Mouse (Mus musculus) heart, embryonic 14.5 days (tissue): ENCODE measurements around the gene Cdk5rap2. TPM values are rescaled to one million over a fixed set of nuclear protein-coding genes. Genes with fewer than 3 reads are reported as not detected.
A peak's percentile ranks its signal among the peaks of the same experiment; 100 is the strongest.

ENCODE experiments used
- ATAC-seq: fragments of 200-750 bp; cut with Nextera tagmentation; 2 replicates; pipeline ENCODE4 v1.8.0; 2017; ENCODE audit warnings: low read depth, moderate TSS enrichment; ENCODE audit not compliant: insufficient number of reproducible peaks, insufficient read depth, low FRiP score
- H3K27ac ChIP-seq, 2 experiments: fragments of 200-500 bp in 1 of 2; fragments of 300-500 bp in 1 of 2; sonication (generic) in 1 of 2; replicated peaks in 1 of 2; 2 replicates each; pipeline ENCODE4 v1.5.1; 2012 to 2014; ENCODE audit warnings: low read depth in 2 of 2, low read length in 2 of 2, control low read depth in 1 of 2, mild to moderate bottlenecking in 1 of 2, mixed read lengths in 1 of 2; ENCODE audit not compliant: control insufficient read depth in 1 of 2, insufficient read depth in 1 of 2
- H3K27me3 ChIP-seq: fragments of 300-500 bp; sonication (generic); 2 replicates; pipeline ENCODE4 v1.6.1; 2014; ENCODE audit warnings: mild to moderate bottlenecking, low read length, control low read depth; ENCODE audit not compliant: control insufficient read depth, insufficient read depth
- H3K36me3 ChIP-seq: fragments of 300-500 bp; sonication (generic); 2 replicates; pipeline ENCODE4 v1.6.1; 2014; ENCODE audit warnings: mild to moderate bottlenecking, control low read depth, low read length, mixed read lengths; ENCODE audit not compliant: control insufficient read depth, insufficient read depth
- H3K4me1 ChIP-seq, 2 experiments: fragments of 200-500 bp in 1 of 2; fragments of 300-500 bp in 1 of 2; sonication (generic) in 1 of 2; 2 replicates each; pipeline ENCODE4 v1.6.1; 2012 to 2014; ENCODE audit warnings: low read length in 2 of 2, control low read depth in 1 of 2, mixed read lengths in 1 of 2; ENCODE audit not compliant: control insufficient read depth in 2 of 2, insufficient read depth in 2 of 2
- H3K4me2 ChIP-seq: fragments of 300-500 bp; sonication (generic); 2 replicates; pipeline ENCODE4 v1.6.1; 2014; ENCODE audit warnings: mild to moderate bottlenecking, low read length
- H3K4me3 ChIP-seq, 2 experiments: fragments of 200-500 bp in 1 of 2; fragments of 300-500 bp in 1 of 2; sonication (generic) in 1 of 2; 2 replicates each; pipeline ENCODE4 v1.5.1; 2012 to 2014; ENCODE audit warnings: low read length in 2 of 2, mild to moderate bottlenecking in 2 of 2, control low read depth in 1 of 2, low read depth in 1 of 2, moderate library complexity in 1 of 2; ENCODE audit not compliant: control insufficient read depth in 1 of 2, insufficient read depth in 1 of 2
- H3K9ac ChIP-seq: fragments of 300-500 bp; sonication (generic); 2 replicates; pipeline ENCODE4 v1.6.1; 2014; ENCODE audit warnings: mild to moderate bottlenecking, low read length
- H3K9me3 ChIP-seq: fragments of 300-500 bp; sonication (generic); 2 replicates; pipeline ENCODE4 v1.6.1; 2016; ENCODE audit warnings: low read length, control low read depth; ENCODE audit not compliant: control insufficient read depth
- WGBS: fragments of 180-500 bp; shearing (Covaris S2); extraction: QIAGEN DNeasy Blood & Tissue Kit; methylation state at CpG from one replicate; pipeline ENCODE4 v1.1.7; 2014; 5-methylcytosine and 5-hydroxymethylcytosine counted together
- polyA plus RNA-seq: library from polyadenylated mRNA; unstranded; fragments of >200 nt; fragmentation: Nextera tagmentation; extraction: Ambion mirVana; gene quantifications from 2 replicates; pipeline ENCODE4 v1.2.1, GENCODE M21; 2014

The Cdk5rap2 gene
- polyA plus RNA-seq, 1 experiment from 2014 or later = 9.6 TPM

GRCm38 (mm10) chr4:70353656-70354055 is 56.6 kb downstream of the Cdk5rap2 start:
- Histone ChIP-seq H3K4me1 (no peaks in the 10 kb centered on the region), H3K9me3 (no peaks in the 10 kb centered on the region), H3K27me3 (no peaks in the 10 kb centered on the region), H3K4me3 (no peak overlapping the region), H3K4me2 (no peak overlapping the region), H3K27ac (no peak overlapping the region), H3K36me3 (peaks cover 55% of the 10 kb centered on the region), H3K9ac (no peak overlapping the region)
- no peak for ATAC-seq
- WGBS = 83% methylated on average over 3 of the region's 3 CpGs

DNA sequence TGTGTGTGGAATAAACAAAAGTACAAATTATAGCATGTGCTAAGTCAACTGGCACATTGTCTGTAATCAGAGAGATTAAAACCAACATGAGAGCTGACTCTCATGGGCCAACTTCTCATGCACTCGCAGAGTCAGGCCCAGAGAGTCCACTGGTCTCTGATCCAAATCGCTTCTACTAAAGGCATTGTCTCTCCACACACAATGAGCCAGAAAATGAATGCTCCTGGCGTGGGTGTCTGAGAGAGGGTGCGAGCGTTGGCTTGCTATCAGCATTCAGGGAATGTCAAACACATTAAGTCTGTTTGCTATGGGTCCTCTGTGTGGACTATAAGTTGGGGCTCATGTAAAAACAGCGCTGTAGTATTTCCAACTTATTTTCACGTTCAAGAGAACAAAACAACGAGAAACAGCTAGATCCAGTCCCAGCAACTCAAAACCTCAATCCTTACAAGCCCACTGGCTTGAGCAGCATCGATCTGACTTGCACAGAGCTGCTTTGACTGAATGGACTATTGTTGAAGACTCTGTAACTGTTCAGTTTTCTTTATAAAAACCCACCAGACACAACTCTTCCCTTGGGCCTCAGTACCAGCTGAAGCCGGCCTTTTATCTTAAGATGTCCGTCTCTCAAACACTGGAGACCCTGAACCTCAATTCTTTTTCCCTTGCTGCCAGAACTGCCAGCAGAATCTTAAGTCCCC is 74.6 kb downstream of the Cdk5rap2 start:
- 0 out of 4 replicates have a peak, but pooled peaks cover 0 to 2% of the 10 kb centered on the region in 2 experiments for H3K4me1 ChIP-seq
- H3K27me3 ChIP-seq = no peaks in the 10 kb centered on the region
- H3K9ac ChIP-seq = no peak overlapping the region
- no peaks in the 10 kb centered on the region for H3K9me3 ChIP-seq
- peaks cover 19% of the 10 kb centered on the region; the same call in 1 of the 2 replicates for H3K36me3 ChIP-seq
- no peak for ATAC-seq
- H3K4me3 ChIP-seq = no peak overlapping the region
- WGBS = 81% methylated on average over 11 of the region's 11 CpGs
- H3K27ac ChIP-seq = peak overlapping the region in 1 of 2 experiments; percentile 8; a peak in 2 of 4 replicates
- H3K4me2 ChIP-seq = no peak overlapping the region

GRCm38 (mm10) chr4:70334995-70335394 is 75.2 kb downstream of the Cdk5rap2 start:
- Histone ChIP-seq H3K9ac (no peak overlapping the region), H3K36me3 (peaks cover 19% of the 10 kb centered on the region; the same call in 1 of the 2 replicates), H3K4me3 (no peak overlapping the region), H3K4me1 (0 out of 4 replicates have a peak, but pooled peaks cover 0 to 2% of the 10 kb centered on the region in 2 experiments), H3K9me3 (no peaks in the 10 kb centered on the region), H3K27me3 (no peaks in the 10 kb centered on the region), H3K4me2 (no peak overlapping the region), H3K27ac (peak overlapping the region in 1 of 2 experiments; percentile 8; a peak in 2 of 4 replicates)
- 66% methylated on average over 4 of the region's 4 CpGs for WGBS
- 0 out of 2 replicates have a peak, but pooled peaks have one; percentile 21 for ATAC-seq

DNA sequence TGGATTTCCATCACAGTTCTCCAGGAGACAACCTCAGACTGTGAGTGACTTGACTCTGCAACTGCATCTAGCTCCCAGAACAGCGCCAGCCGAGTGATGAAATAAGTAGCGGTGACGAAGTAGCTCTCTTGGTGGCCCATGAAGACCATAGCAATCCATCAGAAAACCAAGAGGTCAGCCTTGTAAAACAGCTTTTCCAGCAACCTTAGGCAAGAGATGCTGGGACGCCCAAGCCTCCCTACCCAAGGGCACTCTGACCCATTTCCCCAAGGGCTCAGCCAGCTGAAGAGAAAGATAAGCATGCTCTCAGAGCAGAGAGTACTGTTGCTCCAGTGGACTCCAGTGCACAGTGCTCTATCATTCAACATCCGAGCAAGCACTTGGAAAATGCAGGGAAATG is 77.3 kb downstream of the Cdk5rap2 start:
- H3K9me3 ChIP-seq = no peaks in the 10 kb centered on the region
- peaks cover 15% of the 10 kb centered on the region; the same call in 1 of the 2 replicates for H3K36me3 ChIP-seq
- H3K9ac ChIP-seq = no peak overlapping the region
- WGBS = 87% methylated on average over 6 of the region's 6 CpGs
- no peaks in the 10 kb centered on the region for H3K27me3 ChIP-seq
- no peak for ATAC-seq
- H3K4me2 ChIP-seq = no peak overlapping the region
- H3K27ac ChIP-seq = no peak overlapping the region
- 0 out of 4 replicates have a peak, but pooled peaks cover 0 to 2% of the 10 kb centered on the region in 2 experiments for H3K4me1 ChIP-seq
- no peak overlapping the region for H3K4me3 ChIP-seq

- Histone ChIP-seq H3K4me1 (0 out of 4 replicates have a peak, but pooled peaks cover 0 to 2% of the 10 kb centered on the region in 2 experiments), H3K27ac (no peak overlapping the region), H3K27me3 (no peaks in the 10 kb centered on the region), H3K4me3 (no peak overlapping the region), H3K36me3 (peaks cover 11% of the 10 kb centered on the region; the same call in 1 of the 2 replicates), H3K9me3 (no peaks in the 10 kb centered on the region), H3K4me2 (no peak overlapping the region), H3K9ac (no peak overlapping the region)
- 84% methylated on average over 7 of the region's 7 CpGs for WGBS
- ATAC-seq = no peak
Measured at GRCm38 (mm10) chr4:70332576-70332975, 77.7 kb downstream of the Cdk5rap2 start.

GRCm38 (mm10) chr4:70331181-70331580 is 79.1 kb downstream of the Cdk5rap2 start:
- 90% methylated on average over 6 of the region's 6 CpGs for WGBS
- Histone ChIP-seq H3K27ac (no peak overlapping the region), H3K4me3 (no peak overlapping the region), H3K9me3 (no peaks in the 10 kb centered on the region), H3K36me3 (0 out of 2 replicates have a peak, but pooled peaks cover 7% of the 10 kb centered on the region), H3K9ac (no peak overlapping the region), H3K4me2 (no peak overlapping the region), H3K4me1 (0 out of 4 replicates have a peak, but pooled peaks cover 0 to 2% of the 10 kb centered on the region in 2 experiments), H3K27me3 (no peaks in the 10 kb centered on the region)
- ATAC-seq = no peak

- ATAC-seq = no peak
- Histone ChIP-seq H3K4me1 (no peaks in the 10 kb centered on the region), H3K9me3 (no peaks in the 10 kb centered on the region), H3K27ac (no peak overlapping the region), H3K27me3 (no peaks in the 10 kb centered on the region), H3K4me3 (no peak overlapping the region), H3K36me3 (peaks cover 22% of the 10 kb centered on the region; the same call in 1 of the 2 replicates), H3K9ac (no peak overlapping the region), H3K4me2 (no peak overlapping the region)
- whole genome bisulfite sequencing = 90% methylated on average over 9 of the region's 9 CpGs
Measured at GRCm38 (mm10) chr4:70328033-70328432, 82.2 kb downstream of the Cdk5rap2 start.
